Mouse (Mus musculus) midbrain, embryonic 13.5 days (tissue): ENCODE measurements around the gene Cmya5. TPM values are rescaled to one million over a fixed set of nuclear protein-coding genes. Genes with fewer than 3 reads are reported as not detected.
A peak's percentile ranks its signal among the peaks of the same experiment; 100 is the strongest.
"Not testable (repeated sequence)": the region's sequence is repeated elsewhere in the genome, so short reads cannot be mapped to it uniquely, and the experiment has no call there.

Experiments
- ATAC-seq: fragments of 200-750 bp; cut with Nextera tagmentation; 2 replicates; pipeline ENCODE4 v1.8.0; 2017; ENCODE audit warnings: mild to moderate bottlenecking, moderate TSS enrichment, moderate library complexity
- H3K27ac ChIP-seq: fragments of 300-500 bp; sonication (generic); 2 replicates; pipeline ENCODE4 v1.5.1; 2015; ENCODE audit warnings: inconsistent platforms, mild to moderate bottlenecking, moderate library complexity
- H3K27me3 ChIP-seq: fragments of 300-500 bp; sonication (generic); 2 replicates; pipeline ENCODE4 v1.6.1; 2015; ENCODE audit warnings: mild to moderate bottlenecking, inconsistent platforms
- H3K36me3 ChIP-seq: fragments of 300-500 bp; sonication (generic); 2 replicates; pipeline ENCODE4 v1.6.1; 2015; ENCODE audit warnings: mild to moderate bottlenecking, inconsistent platforms
- H3K4me1 ChIP-seq: fragments of 300-500 bp; sonication (generic); replicated peaks from 2 replicates; pipeline ENCODE4 v1.6.1; 2015; ENCODE audit warnings: inconsistent platforms
- H3K4me2 ChIP-seq: fragments of 300-500 bp; sonication (generic); replicated peaks from 2 replicates; pipeline ENCODE4 v1.6.1; 2015; ENCODE audit warnings: moderate library complexity, mild to moderate bottlenecking, inconsistent platforms
- H3K4me3 ChIP-seq: fragments of 300-500 bp; sonication (generic); replicated peaks from 2 replicates; pipeline ENCODE4 v1.5.1; 2015; ENCODE audit warnings: mild to moderate bottlenecking, inconsistent platforms
- H3K9ac ChIP-seq: fragments of 300-500 bp; sonication (generic); replicated peaks from 2 replicates; pipeline ENCODE4 v1.6.1; 2015; ENCODE audit warnings: mild to moderate bottlenecking, inconsistent platforms
- H3K9me3 ChIP-seq: fragments of 300-500 bp; sonication (generic); 2 replicates; pipeline ENCODE4 v1.6.1; 2016; ENCODE audit warnings: mild to moderate bottlenecking, inconsistent platforms
- WGBS: fragments of 180-500 bp; shearing (Covaris S2); methylation state at CpG from one replicate; pipeline ENCODE4 v1.1.7; 2015; 5-methylcytosine and 5-hydroxymethylcytosine counted together
- polyA plus RNA-seq: library from polyadenylated mRNA; unstranded; fragments of >200 nt; fragmentation: Nextera tagmentation; extraction: Ambion mirVana; gene quantifications from 2 replicates; pipeline ENCODE4 v1.2.1, GENCODE M21; 2015

Cmya5 gene
- polyA plus RNA-seq, result 0.08 and 0.09 TPM in 2 replicates

- peak within 1 kb of the TSS; percentile 92 for H3K4me2 ChIP-seq
- peak within 1 kb of the TSS; percentile 48 for H3K4me3 ChIP-seq
- ATAC-seq, result peak; percentile 93
Measured at GRCm38 (mm10) chr13:93144336-93145167, at the start of gene Cmya5. Gene Cmya5, minus strand, starts transcription at chr13:93144724.

GRCm38 (mm10) chr13:93192646-93193026, 48.1 kb upstream of the Cmya5 start:
- peak overlapping the region; percentile 98 for H3K4me3 ChIP-seq
- WGBS, result 70% methylated on average over 5 of the region's 5 CpGs
- peak overlapping the region; percentile 72 for H3K4me2 ChIP-seq
- no peaks in the 10 kb centered on the region for H3K36me3 ChIP-seq
- H3K27me3 ChIP-seq, result no peaks in the 10 kb centered on the region
- ATAC-seq, result no peak; the same call in 1 of the 2 replicates
- H3K9ac ChIP-seq, result peak overlapping the region; percentile 98
- peaks cover 21% of the 10 kb centered on the region for H3K4me1 ChIP-seq
- H3K9me3 ChIP-seq, result no peaks in the 10 kb centered on the region
- H3K27ac ChIP-seq, result peak overlapping the region; percentile 93

More at GRCm38 (mm10) chr13:93144336-93145167, at the start of gene Cmya5:
- Histone ChIP-seq H3K9ac (peak within 1 kb of the TSS; percentile 69), H3K27ac (no peak within 1 kb of the TSS), H3K36me3 (peaks cover 8% of the 10 kb centered on the region; the same call in 1 of the 2 replicates), H3K4me1 (peaks cover 14% of the 10 kb centered on the region), H3K9me3 (no peaks in the 10 kb centered on the region), H3K27me3 (no peaks in the 10 kb centered on the region)
- under 1% methylated on average over 44 of the region's 45 CpGs for WGBS

- Histone ChIP-seq H3K4me1 (peaks cover 21% of the 10 kb centered on the region), H3K9me3 (no peaks in the 10 kb centered on the region), H3K4me3 (peak within 1 kb of the TSS; percentile 98), H3K4me2 (peak within 1 kb of the TSS; percentile 72), H3K36me3 (no peaks in the 10 kb centered on the region), H3K27ac (peak within 1 kb of the TSS; percentile 93), H3K27me3 (no peaks in the 10 kb centered on the region), H3K9ac (peak within 1 kb of the TSS; percentile 98)
- peak; percentile 100 for ATAC-seq
- WGBS, result under 1% methylated on average over 72 of the region's 72 CpGs
Measured at GRCm38 (mm10) chr13:93191831-93192645, 47.5 kb upstream of the Cmya5 start, which contains the start of gene Tent2. Gene Tent2, minus strand, starts transcription at chr13:93192385.

GRCm38 (mm10) chr13:93189416-93189815, 44.9 kb upstream of the Cmya5 start:
- 89% methylated on average over 2 of the region's 2 CpGs for WGBS
- ATAC-seq, result no peak
- H3K27ac ChIP-seq, result no peak overlapping the region

GRCm38 (mm10) chr13:93188738-93189137, 44.2 kb upstream of the Cmya5 start:
- Histone ChIP-seq H3K36me3 (peaks cover 4% of the 10 kb centered on the region; the same call in 1 of the 2 replicates), H3K4me3 (no peak overlapping the region), H3K9ac (no peak overlapping the region), H3K4me2 (no peak overlapping the region), H3K27me3 (no peaks in the 10 kb centered on the region), H3K4me1 (peaks cover 21% of the 10 kb centered on the region), H3K27ac (no peak overlapping the region), H3K9me3 (no peaks in the 10 kb centered on the region)
- 92% methylated on average over 3 of the region's 3 CpGs for WGBS
- no peak for ATAC-seq

More at GRCm38 (mm10) chr13:93189416-93189815, 44.9 kb upstream of the Cmya5 start:
- no peak overlapping the region for H3K4me2 ChIP-seq
- H3K36me3 ChIP-seq, result peaks cover 4% of the 10 kb centered on the region; the same call in 1 of the 2 replicates
- peaks cover 21% of the 10 kb centered on the region for H3K4me1 ChIP-seq
- H3K4me3 ChIP-seq, result no peak overlapping the region
- no peaks in the 10 kb centered on the region for H3K27me3 ChIP-seq
- no peaks in the 10 kb centered on the region for H3K9me3 ChIP-seq
- no peak overlapping the region for H3K9ac ChIP-seq

GRCm38 (mm10) chr13:93187792-93188191, 43.3 kb upstream of the Cmya5 start:
- H3K4me2 ChIP-seq, H3K27me3 ChIP-seq, H3K9me3 ChIP-seq, H3K4me3 ChIP-seq, H3K27ac ChIP-seq, ATAC-seq, H3K9ac ChIP-seq: not testable (repeated sequence)
- H3K36me3 ChIP-seq, result peaks cover 11% of the 10 kb centered on the region
- peaks cover 20% of the 10 kb centered on the region for H3K4me1 ChIP-seq
- 96% methylated on average over 5 of the region's 5 CpGs for WGBS

- H3K36me3 ChIP-seq, result peaks cover 21% of the 10 kb centered on the region
- no peaks in the 10 kb centered on the region for H3K9me3 ChIP-seq
- no peak overlapping the region for H3K4me3 ChIP-seq
- no peak overlapping the region for H3K27ac ChIP-seq
- WGBS, result 98% methylated on average over 1 of the region's 1 CpGs
- no peak overlapping the region for H3K9ac ChIP-seq
- no peaks in the 10 kb centered on the region for H3K4me1 ChIP-seq
- ATAC-seq, result no peak
- H3K27me3 ChIP-seq, result no peaks in the 10 kb centered on the region
- no peak overlapping the region for H3K4me2 ChIP-seq
Measured at GRCm38 (mm10) chr13:93180351-93180750, 35.8 kb upstream of the Cmya5 start.

- no peak overlapping the region for H3K9ac ChIP-seq
- ATAC-seq, result no peak
- H3K4me1 ChIP-seq, result no peaks in the 10 kb centered on the region
- no peaks in the 10 kb centered on the region for H3K27me3 ChIP-seq
- H3K4me3 ChIP-seq, result no peak overlapping the region
- WGBS, result 96% methylated on average over 2 of the region's 2 CpGs
- H3K27ac ChIP-seq, result no peak overlapping the region
- peaks cover 21% of the 10 kb centered on the region for H3K36me3 ChIP-seq
- no peaks in the 10 kb centered on the region for H3K9me3 ChIP-seq
- no peak overlapping the region for H3K4me2 ChIP-seq
Measured at GRCm38 (mm10) chr13:93179522-93179921, 35.0 kb upstream of the Cmya5 start.

GRCm38 (mm10) chr13:93177571-93177970, 33.0 kb upstream of the Cmya5 start:
- ATAC-seq, result no peak
- Histone ChIP-seq H3K4me2 (no peak overlapping the region), H3K4me3 (no peak overlapping the region), H3K27ac (no peak overlapping the region), H3K9me3 (no peaks in the 10 kb centered on the region), H3K27me3 (no peaks in the 10 kb centered on the region), H3K4me1 (no peaks in the 10 kb centered on the region), H3K36me3 (peaks cover 24% of the 10 kb centered on the region), H3K9ac (no peak overlapping the region)

- Histone ChIP-seq H3K4me3 (no peak overlapping the region), H3K27me3 (no peaks in the 10 kb centered on the region), H3K27ac (no peak overlapping the region), H3K4me2 (no peak overlapping the region), H3K4me1 (no peaks in the 10 kb centered on the region), H3K36me3 (peaks cover 34% of the 10 kb centered on the region), H3K9me3 (no peaks in the 10 kb centered on the region), H3K9ac (no peak overlapping the region)
- 93% methylated on average over 4 of the region's 4 CpGs for WGBS
- ATAC-seq, result no peak
Measured at GRCm38 (mm10) chr13:93163303-93163702, 18.8 kb upstream of the Cmya5 start.

- Histone ChIP-seq H3K36me3 (peaks cover 36% of the 10 kb centered on the region), H3K4me1 (no peaks in the 10 kb centered on the region), H3K27ac (no peak overlapping the region), H3K4me3 (no peak overlapping the region), H3K27me3 (no peaks in the 10 kb centered on the region), H3K4me2 (no peak overlapping the region), H3K9ac (no peak overlapping the region), H3K9me3 (no peaks in the 10 kb centered on the region)
- no peak for ATAC-seq
Measured at GRCm38 (mm10) chr13:93162456-93162855, 17.9 kb upstream of the Cmya5 start.

GRCm38 (mm10) chr13:93158261-93158660, 13.7 kb upstream of the Cmya5 start:
- Histone ChIP-seq H3K9ac (no peak overlapping the region), H3K9me3 (no peaks in the 10 kb centered on the region), H3K4me1 (no peaks in the 10 kb centered on the region), H3K4me2 (no peak overlapping the region), H3K27ac (no peak overlapping the region), H3K27me3 (no peaks in the 10 kb centered on the region), H3K4me3 (no peak overlapping the region), H3K36me3 (peaks cover 22% of the 10 kb centered on the region)
- ATAC-seq, result no peak
- WGBS, result 93% methylated on average over 6 of the region's 6 CpGs
